Mouse (Mus musculus): ENCODE results near the gene Il1rl1. TPM values are rescaled to one million over a fixed set of nuclear protein-coding genes. Genes with fewer than 3 reads are reported as not detected.

Il1rl1 gene
- 0.24 and 0.27 TPM in 2 replicates for polyA plus RNA-seq (2016; fragmentation: Nextera tagmentation; extraction: Ambion mirVana)

GRCm38 (mm10) chr1:40428910-40429675, at the start of gene Il1rl1:
Gene Il1rl1, plus strand, starts transcription at chr1:40429570.
- 86% methylated on average over 5 of the region's 5 CpGs for WGBS
- ATAC-seq (ENCODE audit: insufficient number of reproducible peaks, insufficient read depth, low FRiP score, low TSS enrichment, low read depth): no peak

GRCm38 (mm10) chr1:40380111-40380510, 49.3 kb upstream of the Il1rl1 start:
- H3K27ac ChIP-seq: no peak overlapping the region
- H3K4me3 ChIP-seq (replicated peaks): no peak overlapping the region
- no peaks in the 10 kb centered on the region for H3K36me3 ChIP-seq
- H3K4me1 ChIP-seq (replicated peaks): 0 out of 2 replicates have a peak, but pooled peaks cover 5% of the 10 kb centered on the region
- no peak for ATAC-seq (ENCODE audit: insufficient number of reproducible peaks, insufficient read depth, low FRiP score, low TSS enrichment, low read depth)
- H3K27me3 ChIP-seq: no peaks in the 10 kb centered on the region
- H3K9me3 ChIP-seq: no peaks in the 10 kb centered on the region
- WGBS: 59% methylated on average over 6 of the region's 6 CpGs
- H3K4me2 ChIP-seq: no peak overlapping the region
- H3K9ac ChIP-seq (replicated peaks): no peak overlapping the region

More at GRCm38 (mm10) chr1:40428910-40429675, at the start of gene Il1rl1:
- Histone ChIP-seq H3K27me3 (no peaks in the 10 kb centered on the region), H3K36me3 (no peaks in the 10 kb centered on the region), H3K27ac (no peak within 1 kb of the TSS), H3K9ac (replicated peaks) (no peak within 1 kb of the TSS), H3K4me3 (replicated peaks) (no peak within 1 kb of the TSS), H3K9me3 (no peaks in the 10 kb centered on the region), H3K4me1 (replicated peaks) (no peaks in the 10 kb centered on the region), H3K4me2 (no peak within 1 kb of the TSS)

GRCm38 (mm10) chr1:40380990-40381389, 48.4 kb upstream of the Il1rl1 start:
- no peaks in the 10 kb centered on the region for H3K36me3 ChIP-seq
- WGBS: 88% methylated on average over 11 of the region's 11 CpGs
- H3K27me3 ChIP-seq: no peaks in the 10 kb centered on the region
- 0 out of 2 replicates have a peak, but pooled peaks cover 5% of the 10 kb centered on the region for H3K4me1 ChIP-seq (replicated peaks)
- H3K4me3 ChIP-seq (replicated peaks): no peak overlapping the region
- ATAC-seq (ENCODE audit: insufficient number of reproducible peaks, insufficient read depth, low FRiP score, low TSS enrichment, low read depth): no peak
- H3K27ac ChIP-seq: no peak overlapping the region
- H3K4me2 ChIP-seq: no peak overlapping the region
- H3K9me3 ChIP-seq: no peaks in the 10 kb centered on the region
- no peak overlapping the region for H3K9ac ChIP-seq (replicated peaks)

- Histone ChIP-seq H3K27ac (no peak overlapping the region), H3K27me3 (no peaks in the 10 kb centered on the region), H3K9me3 (no peaks in the 10 kb centered on the region), H3K36me3 (no peaks in the 10 kb centered on the region), H3K4me2 (no peak overlapping the region), H3K4me3 (replicated peaks) (no peak overlapping the region), H3K4me1 (replicated peaks) (no peaks in the 10 kb centered on the region), H3K9ac (replicated peaks) (no peak overlapping the region)
- no peak for ATAC-seq (ENCODE audit: insufficient number of reproducible peaks, insufficient read depth, low FRiP score, low TSS enrichment, low read depth)
- WGBS: 86% methylated on average over 5 of the region's 5 CpGs
Measured at GRCm38 (mm10) chr1:40382841-40383240, 46.5 kb upstream of the Il1rl1 start.

GRCm38 (mm10) chr1:40384931-40385545, 44.3 kb upstream of the Il1rl1 start:
- H3K9me3 ChIP-seq: no peaks in the 10 kb centered on the region
- no peak overlapping the region for H3K4me3 ChIP-seq (replicated peaks)
- ATAC-seq (ENCODE audit: insufficient number of reproducible peaks, insufficient read depth, low FRiP score, low TSS enrichment, low read depth): no peak
- no peak overlapping the region for H3K27ac ChIP-seq
- no peaks in the 10 kb centered on the region for H3K4me1 ChIP-seq (replicated peaks)
- no peak overlapping the region for H3K4me2 ChIP-seq
- 90% methylated on average over 8 of the region's 8 CpGs for WGBS
- no peak overlapping the region for H3K9ac ChIP-seq (replicated peaks)
- no peaks in the 10 kb centered on the region for H3K27me3 ChIP-seq
- H3K36me3 ChIP-seq: no peaks in the 10 kb centered on the region

GRCm38 (mm10) chr1:40391374-40391773, 38.0 kb upstream of the Il1rl1 start:
- Histone ChIP-seq H3K4me3 (replicated peaks) (no peak overlapping the region), H3K36me3 (no peaks in the 10 kb centered on the region), H3K27me3 (no peaks in the 10 kb centered on the region), H3K4me1 (replicated peaks) (no peaks in the 10 kb centered on the region), H3K9ac (replicated peaks) (no peak overlapping the region), H3K27ac (no peak overlapping the region), H3K9me3 (no peaks in the 10 kb centered on the region), H3K4me2 (no peak overlapping the region)
- 87% methylated on average over 3 of the region's 3 CpGs for WGBS
- no peak for ATAC-seq (ENCODE audit: insufficient number of reproducible peaks, insufficient read depth, low FRiP score, low TSS enrichment, low read depth)

GRCm38 (mm10) chr1:40392535-40392934, 36.8 kb upstream of the Il1rl1 start:
- no peaks in the 10 kb centered on the region for H3K27me3 ChIP-seq
- no peak for ATAC-seq (ENCODE audit: insufficient number of reproducible peaks, insufficient read depth, low FRiP score, low TSS enrichment, low read depth)
- no peaks in the 10 kb centered on the region for H3K9me3 ChIP-seq
- no peak overlapping the region for H3K4me3 ChIP-seq (replicated peaks)
- no peaks in the 10 kb centered on the region for H3K4me1 ChIP-seq (replicated peaks)
- H3K27ac ChIP-seq: no peak overlapping the region
- no peaks in the 10 kb centered on the region for H3K36me3 ChIP-seq
- no peak overlapping the region for H3K4me2 ChIP-seq
- 84% methylated on average over 6 of the region's 6 CpGs for WGBS
- no peak overlapping the region for H3K9ac ChIP-seq (replicated peaks)

GRCm38 (mm10) chr1:40393214-40393613, 36.2 kb upstream of the Il1rl1 start:
- 80% methylated on average over 7 of the region's 7 CpGs for WGBS
- no peak overlapping the region for H3K27ac ChIP-seq
- no peak for ATAC-seq (ENCODE audit: insufficient number of reproducible peaks, insufficient read depth, low FRiP score, low TSS enrichment, low read depth)
- no peaks in the 10 kb centered on the region for H3K27me3 ChIP-seq
- no peak overlapping the region for H3K4me2 ChIP-seq
- no peak overlapping the region for H3K9ac ChIP-seq (replicated peaks)
- H3K4me3 ChIP-seq (replicated peaks): no peak overlapping the region
- H3K9me3 ChIP-seq: no peaks in the 10 kb centered on the region
- no peaks in the 10 kb centered on the region for H3K36me3 ChIP-seq
- H3K4me1 ChIP-seq (replicated peaks): no peaks in the 10 kb centered on the region

GRCm38 (mm10) chr1:40399639-40400038, 29.7 kb upstream of the Il1rl1 start:
- H3K27me3 ChIP-seq: no peaks in the 10 kb centered on the region
- no peak overlapping the region for H3K9ac ChIP-seq (replicated peaks)
- WGBS: 91% methylated on average over 6 of the region's 6 CpGs
- H3K4me2 ChIP-seq: no peak overlapping the region
- ATAC-seq (ENCODE audit: insufficient number of reproducible peaks, insufficient read depth, low FRiP score, low TSS enrichment, low read depth): no peak
- no peak overlapping the region for H3K27ac ChIP-seq
- H3K36me3 ChIP-seq: no peaks in the 10 kb centered on the region
- H3K9me3 ChIP-seq: no peaks in the 10 kb centered on the region
- H3K4me1 ChIP-seq (replicated peaks): no peaks in the 10 kb centered on the region
- no peak overlapping the region for H3K4me3 ChIP-seq (replicated peaks)

GRCm38 (mm10) chr1:40404682-40405081, 24.7 kb upstream of the Il1rl1 start:
- no peak overlapping the region for H3K9ac ChIP-seq (replicated peaks)
- 78% methylated on average over 7 of the region's 7 CpGs for WGBS

GRCm38 (mm10) chr1:40409882-40410281, 19.5 kb upstream of the Il1rl1 start:
- Histone ChIP-seq H3K4me3 (replicated peaks) (no peak overlapping the region), H3K36me3 (no peaks in the 10 kb centered on the region), H3K27me3 (no peaks in the 10 kb centered on the region), H3K9me3 (no peaks in the 10 kb centered on the region), H3K4me2 (no peak overlapping the region), H3K9ac (replicated peaks) (no peak overlapping the region), H3K27ac (no peak overlapping the region), H3K4me1 (replicated peaks) (no peaks in the 10 kb centered on the region)
- no peak for ATAC-seq (ENCODE audit: insufficient number of reproducible peaks, insufficient read depth, low FRiP score, low TSS enrichment, low read depth)
- 58% methylated on average over 1 of the region's 1 CpGs for WGBS

More at GRCm38 (mm10) chr1:40404682-40405081, 24.7 kb upstream of the Il1rl1 start:
- Histone ChIP-seq H3K36me3 (no peaks in the 10 kb centered on the region), H3K9me3 (no peaks in the 10 kb centered on the region), H3K27me3 (no peaks in the 10 kb centered on the region), H3K4me1 (replicated peaks) (no peaks in the 10 kb centered on the region), H3K4me2 (no peak overlapping the region), H3K27ac (no peak overlapping the region), H3K4me3 (replicated peaks) (no peak overlapping the region)
- no peak for ATAC-seq (ENCODE audit: insufficient number of reproducible peaks, insufficient read depth, low FRiP score, low TSS enrichment, low read depth)

All from limb, embryonic 12.5 days (tissue).